Mouse (Mus musculus) limb, embryonic 11.5 days (tissue): ENCODE data around the gene Miga1. TPM values are rescaled to one million over a fixed set of nuclear protein-coding genes. Genes with fewer than 3 reads are reported as not detected.

Experiments
- ATAC-seq: fragments of 200-750 bp; cut with Nextera tagmentation; 2 replicates; pipeline ENCODE4 v1.8.0; 2017; ENCODE audit warnings: low read depth; ENCODE audit not compliant: insufficient number of reproducible peaks, low FRiP score, low TSS enrichment
- DNase-seq: peaks from one replicate; pipeline ENCODE4 v3.0.0-alpha.2; 2015; ENCODE audit warnings: low spot score
- H3K27ac ChIP-seq: fragments of 300-500 bp; sonication (generic); replicated peaks from 2 replicates; pipeline ENCODE4 v1.5.1; 2014; ENCODE audit warnings: low read depth, mild to moderate bottlenecking, low read length
- H3K27me3 ChIP-seq: fragments of 300-500 bp; sonication (generic); 2 replicates; pipeline ENCODE4 v1.6.1; 2014; ENCODE audit warnings: mild to moderate bottlenecking, low read length, mixed read lengths; ENCODE audit not compliant: control insufficient read depth, insufficient read depth
- H3K36me3 ChIP-seq: fragments of 300-500 bp; sonication (generic); 2 replicates; pipeline ENCODE4 v1.6.1; 2014; ENCODE audit warnings: mild to moderate bottlenecking, low read length, moderate library complexity, mixed read lengths; ENCODE audit not compliant: control insufficient read depth, insufficient read depth
- H3K4me1 ChIP-seq: fragments of 300-500 bp; sonication (generic); 2 replicates; pipeline ENCODE4 v1.6.1; 2014; ENCODE audit warnings: low read length, mixed read lengths; ENCODE audit not compliant: control insufficient read depth, insufficient read depth
- H3K4me2 ChIP-seq: fragments of 300-500 bp; sonication (generic); 2 replicates; pipeline ENCODE4 v1.6.1; 2014; ENCODE audit warnings: low read depth, mild to moderate bottlenecking, moderate library complexity; ENCODE audit not compliant: severe bottlenecking
- H3K4me3 ChIP-seq: fragments of 300-500 bp; sonication (generic); 2 replicates; pipeline ENCODE4 v1.5.1; 2014; ENCODE audit warnings: low read depth, low read length
- H3K9ac ChIP-seq: fragments of 300-500 bp; sonication (generic); 2 replicates; pipeline ENCODE4 v1.6.1; 2014; ENCODE audit warnings: mild to moderate bottlenecking, low read length
- H3K9me3 ChIP-seq: fragments of 300-500 bp; sonication (generic); 2 replicates; pipeline ENCODE4 v1.6.1; 2016; ENCODE audit warnings: low read length; ENCODE audit not compliant: control insufficient read depth
- WGBS: fragments of 180-500 bp; shearing (Covaris S2); extraction: QIAGEN DNeasy Blood & Tissue Kit; methylation state at CpG from one replicate; pipeline ENCODE4 v1.1.7; 2014; 5-methylcytosine and 5-hydroxymethylcytosine counted together
- polyA plus RNA-seq: library from polyadenylated mRNA; unstranded; fragments of >200 nt; fragmentation: Nextera tagmentation; extraction: Ambion mirVana; gene quantifications from 2 replicates; pipeline ENCODE4 v1.2.1, GENCODE M21; 2014

Miga1 gene
- polyA plus RNA-seq, 1 experiment from 2014 or later: 21.8 TPM

- Histone ChIP-seq H3K27ac (no peak overlapping the region), H3K36me3 (peaks cover 4% of the 10 kb centered on the region; the same call in 1 of the 2 replicates), H3K9me3 (no peaks in the 10 kb centered on the region), H3K4me1 (peaks cover 6% of the 10 kb centered on the region; the same call in 1 of the 2 replicates), H3K4me3 (no peak overlapping the region), H3K27me3 (no peaks in the 10 kb centered on the region), H3K4me2 (no peak overlapping the region), H3K9ac (no peak overlapping the region)
- DNase-seq: no peak
- WGBS: 80% methylated on average over 4 of the region's 4 CpGs
- ATAC-seq: no peak
Observed at GRCm38 (mm10) chr3:152352289-152352688, 12.1 kb upstream of the Miga1 start.

- no peak overlapping the region for H3K4me3 ChIP-seq
- ATAC-seq: no peak
- H3K36me3 ChIP-seq: 0 out of 2 replicates have a peak, but pooled peaks cover 2% of the 10 kb centered on the region
- whole genome bisulfite sequencing: 87% methylated on average over 5 of the region's 5 CpGs
- H3K9ac ChIP-seq: no peak overlapping the region
- H3K27me3 ChIP-seq: no peaks in the 10 kb centered on the region
- no peak for DNase-seq
- H3K4me1 ChIP-seq: peaks cover 7% of the 10 kb centered on the region; the same call in 1 of the 2 replicates
- no peak overlapping the region for H3K27ac ChIP-seq
- no peak overlapping the region for H3K4me2 ChIP-seq
- H3K9me3 ChIP-seq: no peaks in the 10 kb centered on the region
Observed at GRCm38 (mm10) chr3:152350966-152351365, 10.8 kb upstream of the Miga1 start.

- no peak overlapping the region for H3K4me3 ChIP-seq
- peaks cover 7% of the 10 kb centered on the region; the same call in 1 of the 2 replicates for H3K4me1 ChIP-seq
- H3K27ac ChIP-seq: no peak overlapping the region
- no peak for DNase-seq
- no peaks in the 10 kb centered on the region for H3K9me3 ChIP-seq
- no peak for ATAC-seq
- WGBS: 73% methylated on average over 3 of the region's 3 CpGs
- no peaks in the 10 kb centered on the region for H3K27me3 ChIP-seq
- no peak overlapping the region for H3K4me2 ChIP-seq
- H3K36me3 ChIP-seq: 0 out of 2 replicates have a peak, but pooled peaks cover 2% of the 10 kb centered on the region
- H3K9ac ChIP-seq: no peak overlapping the region
Observed at GRCm38 (mm10) chr3:152350431-152350830, 10.2 kb upstream of the Miga1 start.

- H3K4me3 ChIP-seq: no peak overlapping the region
- no peak overlapping the region for H3K27ac ChIP-seq
- peaks cover 7% of the 10 kb centered on the region; the same call in 1 of the 2 replicates for H3K4me1 ChIP-seq
- 0 out of 2 replicates have a peak, but pooled peaks cover 2% of the 10 kb centered on the region for H3K36me3 ChIP-seq
- DNase-seq (no peak), ATAC-seq (no peak)
- H3K27me3 ChIP-seq: no peaks in the 10 kb centered on the region
- 93% methylated on average over 10 of the region's 10 CpGs for WGBS
- no peak overlapping the region for H3K4me2 ChIP-seq
- no peaks in the 10 kb centered on the region for H3K9me3 ChIP-seq
- no peak overlapping the region for H3K9ac ChIP-seq
Observed at GRCm38 (mm10) chr3:152348011-152348830, 8.0 kb upstream of the Miga1 start.

- ATAC-seq: no peak
Observed at GRCm38 (mm10) chr3:152347227-152347626, 7.0 kb upstream of the Miga1 start.

GRCm38 (mm10) chr3:152346633-152347141, 6.5 kb upstream of the Miga1 start:
- Histone ChIP-seq H3K36me3 (0 out of 2 replicates have a peak, but pooled peaks cover 2% of the 10 kb centered on the region), H3K4me3 (peak overlapping the region; percentile 65), H3K9me3 (no peaks in the 10 kb centered on the region), H3K4me1 (peaks cover 7% of the 10 kb centered on the region; the same call in 1 of the 2 replicates), H3K9ac (peak overlapping the region; percentile 86), H3K27me3 (no peaks in the 10 kb centered on the region), H3K4me2 (peak overlapping the region; percentile 49), H3K27ac (0 out of 2 replicates have a peak overlapping the region, but pooled peaks have one; percentile 26)
- DNase-seq (peak; percentile 65), ATAC-seq (no peak)
- under 1% methylated on average over 32 of the region's 54 CpGs for WGBS

More at GRCm38 (mm10) chr3:152347227-152347626, 7.0 kb upstream of the Miga1 start:
- Histone ChIP-seq H3K27ac (no peak overlapping the region), H3K27me3 (no peaks in the 10 kb centered on the region), H3K4me3 (peak overlapping the region; percentile 65), H3K4me2 (peak overlapping the region; percentile 49), H3K9ac (no peak overlapping the region; the same call in 1 of the 2 replicates), H3K36me3 (0 out of 2 replicates have a peak, but pooled peaks cover 2% of the 10 kb centered on the region), H3K9me3 (no peaks in the 10 kb centered on the region), H3K4me1 (peaks cover 7% of the 10 kb centered on the region; the same call in 1 of the 2 replicates)
- 49% methylated on average over 3 of the region's 3 CpGs for WGBS
- DNase-seq: no peak

- DNase-seq: peak; percentile 92
- H3K27me3 ChIP-seq: no peaks in the 10 kb centered on the region
- 0 out of 2 replicates have a peak within 1 kb of the TSS, but pooled peaks have one; percentile 26 for H3K27ac ChIP-seq
- H3K9ac ChIP-seq: peak within 1 kb of the TSS; percentile 86
- H3K4me2 ChIP-seq: peak within 1 kb of the TSS; percentile 49
- no peaks in the 10 kb centered on the region for H3K9me3 ChIP-seq
- WGBS: 8% methylated on average over 31 of the region's 44 CpGs
- peaks cover 5% of the 10 kb centered on the region; the same call in 1 of the 2 replicates for H3K4me1 ChIP-seq
- peak within 1 kb of the TSS; percentile 65 for H3K4me3 ChIP-seq
- 0 out of 2 replicates have a peak, but pooled peaks cover 2% of the 10 kb centered on the region for H3K36me3 ChIP-seq
- peak; percentile 93 for ATAC-seq
Observed at GRCm38 (mm10) chr3:152345732-152346632, 5.8 kb upstream of the Miga1 start, which contains the start of gene Usp33. TSS of gene Usp33 (plus strand) at chr3:152346478.
